Mouse (Mus musculus) neural tube, embryonic 15.5 days (tissue): Measurements from ENCODE around the gene Wwox. TPM values are rescaled to one million over a fixed set of nuclear protein-coding genes. Genes with fewer than 3 reads are reported as not detected.
"Not testable (repeated sequence)": the region's sequence is repeated elsewhere in the genome, so short reads cannot be mapped to it uniquely, and the experiment has no call there.

Source experiments
- ATAC-seq: fragments of 200-750 bp; cut with Nextera tagmentation; 2 replicates; pipeline ENCODE4 v1.8.0; 2017; ENCODE audit warnings: mild to moderate bottlenecking, moderate TSS enrichment, moderate library complexity; ENCODE audit not compliant: low FRiP score
- H3K27ac ChIP-seq: fragments of 300-500 bp; sonication (generic); replicated peaks from 2 replicates; pipeline ENCODE4 v1.5.1; 2015; ENCODE audit warnings: mild to moderate bottlenecking, inconsistent platforms
- H3K27me3 ChIP-seq: fragments of 300-500 bp; sonication (generic); replicated peaks from 2 replicates; pipeline ENCODE4 v1.6.1; 2015; ENCODE audit warnings: inconsistent platforms
- H3K36me3 ChIP-seq: fragments of 300-500 bp; sonication (generic); 2 replicates; pipeline ENCODE4 v1.6.1; 2015; ENCODE audit warnings: inconsistent platforms
- H3K4me1 ChIP-seq: fragments of 300-500 bp; sonication (generic); 2 replicates; pipeline ENCODE4 v1.6.1; 2015; ENCODE audit warnings: inconsistent platforms
- H3K4me2 ChIP-seq: fragments of 300-500 bp; sonication (generic); 2 replicates; pipeline ENCODE4 v1.6.1; 2015; ENCODE audit warnings: inconsistent platforms, mild to moderate bottlenecking, moderate library complexity
- H3K4me3 ChIP-seq: fragments of 300-500 bp; sonication (generic); replicated peaks from 2 replicates; pipeline ENCODE4 v1.5.1; 2015; ENCODE audit warnings: mild to moderate bottlenecking, inconsistent platforms
- H3K9ac ChIP-seq: fragments of 300-500 bp; sonication (generic); replicated peaks from 2 replicates; pipeline ENCODE4 v1.6.1; 2015; ENCODE audit warnings: mild to moderate bottlenecking, inconsistent platforms
- H3K9me3 ChIP-seq: fragments of 300-500 bp; sonication (generic); replicated peaks from 2 replicates; pipeline ENCODE4 v1.6.1; 2016; ENCODE audit warnings: inconsistent platforms
- WGBS: fragments of 180-500 bp; shearing (Covaris S2); methylation state at CpG from one replicate; pipeline ENCODE4 v1.1.7; 2015; ENCODE audit warnings: mixed read lengths; 5-methylcytosine and 5-hydroxymethylcytosine counted together
- polyA plus RNA-seq: library from polyadenylated mRNA; unstranded; fragments of >200 nt; fragmentation: Nextera tagmentation; extraction: Ambion mirVana; gene quantifications from 2 replicates; pipeline ENCODE4 v1.2.1, GENCODE M21; 2015

Gene Wwox
- polyA plus RNA-seq, 1 experiment from 2014 or later = 12.9 TPM

GRCm38 (mm10) chr8:114821543-114821942, 382.1 kb downstream of the Wwox start:
- H3K36me3 ChIP-seq = no peaks in the 10 kb centered on the region
- H3K27me3 ChIP-seq = no peaks in the 10 kb centered on the region
- no peak for ATAC-seq
- no peak overlapping the region for H3K27ac ChIP-seq
- H3K4me3 ChIP-seq = no peak overlapping the region
- no peak overlapping the region for H3K9ac ChIP-seq
- H3K4me2 ChIP-seq = no peak overlapping the region
- WGBS = 82% methylated on average over 8 of the region's 8 CpGs
- 0 out of 2 replicates have a peak, but pooled peaks cover 3% of the 10 kb centered on the region for H3K4me1 ChIP-seq
- H3K9me3 ChIP-seq = no peaks in the 10 kb centered on the region

- no peaks in the 10 kb centered on the region for H3K36me3 ChIP-seq
- H3K4me1 ChIP-seq = 0 out of 2 replicates have a peak, but pooled peaks cover 3% of the 10 kb centered on the region
- 94% methylated on average over 8 of the region's 8 CpGs for WGBS
- no peak overlapping the region for H3K4me3 ChIP-seq
- H3K27ac ChIP-seq = no peak overlapping the region
- H3K4me2 ChIP-seq = no peak overlapping the region
- H3K9me3 ChIP-seq = no peaks in the 10 kb centered on the region
- no peak overlapping the region for H3K9ac ChIP-seq
- ATAC-seq = no peak
- no peaks in the 10 kb centered on the region for H3K27me3 ChIP-seq
These were observed 386.0 kb downstream of the Wwox start for GRCm38 (mm10) chr8:114825460-114825859.

GRCm38 (mm10) chr8:114826991-114827390, 387.5 kb downstream of the Wwox start:
- WGBS = 72% methylated on average over 5 of the region's 5 CpGs
- H3K4me1 ChIP-seq = 0 out of 2 replicates have a peak, but pooled peaks cover 6% of the 10 kb centered on the region
- no peaks in the 10 kb centered on the region for H3K9me3 ChIP-seq
- H3K4me3 ChIP-seq = no peak overlapping the region
- no peak overlapping the region for H3K27ac ChIP-seq
- no peaks in the 10 kb centered on the region for H3K27me3 ChIP-seq
- no peaks in the 10 kb centered on the region for H3K36me3 ChIP-seq
- no peak overlapping the region for H3K4me2 ChIP-seq
- no peak for ATAC-seq
- no peak overlapping the region for H3K9ac ChIP-seq

- 69% methylated on average over 1 of the region's 1 CpGs for WGBS
- H3K27me3 ChIP-seq, H3K9ac ChIP-seq, H3K36me3 ChIP-seq, H3K9me3 ChIP-seq, H3K27ac ChIP-seq, H3K4me2 ChIP-seq, H3K4me3 ChIP-seq, H3K4me1 ChIP-seq, ATAC-seq: not testable (repeated sequence)
These were observed 388.4 kb downstream of the Wwox start for GRCm38 (mm10) chr8:114827810-114828209.

GRCm38 (mm10) chr8:114831595-114831994, 392.1 kb downstream of the Wwox start:
- ATAC-seq = no peak
- Histone ChIP-seq H3K27ac (no peak overlapping the region), H3K9ac (no peak overlapping the region), H3K4me1 (0 out of 2 replicates have a peak, but pooled peaks cover 9% of the 10 kb centered on the region), H3K36me3 (no peaks in the 10 kb centered on the region), H3K27me3 (no peaks in the 10 kb centered on the region), H3K4me2 (no peak overlapping the region), H3K4me3 (no peak overlapping the region), H3K9me3 (no peaks in the 10 kb centered on the region)
- 45% methylated on average over 9 of the region's 9 CpGs for WGBS

- 62% methylated on average over 8 of the region's 8 CpGs for WGBS
- ATAC-seq = no peak
- Histone ChIP-seq H3K27me3 (no peaks in the 10 kb centered on the region), H3K4me2 (no peak overlapping the region), H3K27ac (no peak overlapping the region), H3K9ac (no peak overlapping the region), H3K4me3 (no peak overlapping the region), H3K4me1 (0 out of 2 replicates have a peak, but pooled peaks cover 9% of the 10 kb centered on the region), H3K9me3 (no peaks in the 10 kb centered on the region), H3K36me3 (no peaks in the 10 kb centered on the region)
These were observed 392.9 kb downstream of the Wwox start for GRCm38 (mm10) chr8:114832251-114832774.

- Histone ChIP-seq H3K27ac (no peak overlapping the region), H3K9me3 (no peaks in the 10 kb centered on the region), H3K36me3 (no peaks in the 10 kb centered on the region), H3K27me3 (no peaks in the 10 kb centered on the region), H3K4me1 (0 out of 2 replicates have a peak, but pooled peaks cover 9% of the 10 kb centered on the region), H3K4me2 (no peak overlapping the region), H3K9ac (no peak overlapping the region), H3K4me3 (no peak overlapping the region)
- ATAC-seq = no peak
- 81% methylated on average over 15 of the region's 15 CpGs for WGBS
These were observed 395.3 kb downstream of the Wwox start for GRCm38 (mm10) chr8:114834730-114835129.

GRCm38 (mm10) chr8:114839998-114840397, 400.5 kb downstream of the Wwox start:
- WGBS = 90% methylated on average over 10 of the region's 10 CpGs
- ATAC-seq = no peak
- Histone ChIP-seq H3K4me1 (peaks cover 9% of the 10 kb centered on the region; the same call in 1 of the 2 replicates), H3K27ac (no peak overlapping the region), H3K4me2 (no peak overlapping the region), H3K9ac (no peak overlapping the region), H3K27me3 (no peaks in the 10 kb centered on the region), H3K9me3 (no peaks in the 10 kb centered on the region), H3K36me3 (no peaks in the 10 kb centered on the region), H3K4me3 (no peak overlapping the region)

- no peaks in the 10 kb centered on the region for H3K9me3 ChIP-seq
- 90% methylated on average over 7 of the region's 7 CpGs for WGBS
These were observed 408.2 kb downstream of the Wwox start for GRCm38 (mm10) chr8:114847666-114848065.

GRCm38 (mm10) chr8:114849461-114849860, 410.0 kb downstream of the Wwox start:
- Histone ChIP-seq H3K4me2 (no peak overlapping the region), H3K4me3 (no peak overlapping the region), H3K9me3 (no peaks in the 10 kb centered on the region), H3K27ac (no peak overlapping the region), H3K36me3 (no peaks in the 10 kb centered on the region), H3K9ac (no peak overlapping the region), H3K27me3 (0 out of 2 replicates have a peak, but pooled peaks cover 2% of the 10 kb centered on the region), H3K4me1 (peaks cover 4% of the 10 kb centered on the region; the same call in 1 of the 2 replicates)
- no peak for ATAC-seq
- 75% methylated on average over 9 of the region's 9 CpGs for WGBS

More at GRCm38 (mm10) chr8:114847666-114848065, 408.2 kb downstream of the Wwox start:
- H3K27me3 ChIP-seq = no peaks in the 10 kb centered on the region
- no peak for ATAC-seq
- no peak overlapping the region for H3K9ac ChIP-seq
- H3K4me1 ChIP-seq = peaks cover 11% of the 10 kb centered on the region; the same call in 1 of the 2 replicates
- H3K36me3 ChIP-seq = no peaks in the 10 kb centered on the region
- H3K4me3 ChIP-seq = no peak overlapping the region
- H3K4me2 ChIP-seq = no peak overlapping the region
- no peak overlapping the region for H3K27ac ChIP-seq

GRCm38 (mm10) chr8:114850014-114850870, 410.8 kb downstream of the Wwox start:
- Histone ChIP-seq H3K27me3 (0 out of 2 replicates have a peak, but pooled peaks cover 4% of the 10 kb centered on the region), H3K27ac (no peak overlapping the region), H3K4me1 (0 out of 2 replicates have a peak, but pooled peaks cover 2% of the 10 kb centered on the region), H3K9me3 (no peaks in the 10 kb centered on the region), H3K4me3 (no peak overlapping the region), H3K36me3 (no peaks in the 10 kb centered on the region), H3K4me2 (no peak overlapping the region), H3K9ac (no peak overlapping the region)
- ATAC-seq = no peak
- WGBS = 44% methylated on average over 15 of the region's 15 CpGs

- no peaks in the 10 kb centered on the region for H3K9me3 ChIP-seq
- 93% methylated on average over 4 of the region's 4 CpGs for WGBS
- H3K27ac ChIP-seq = no peak overlapping the region
- H3K4me1 ChIP-seq = peaks cover 6% of the 10 kb centered on the region
- no peak overlapping the region for H3K4me2 ChIP-seq
- no peaks in the 10 kb centered on the region for H3K36me3 ChIP-seq
- H3K27me3 ChIP-seq = 0 out of 2 replicates have a peak, but pooled peaks cover 4% of the 10 kb centered on the region
- no peak for ATAC-seq
- no peak overlapping the region for H3K9ac ChIP-seq
- H3K4me3 ChIP-seq = no peak overlapping the region
These were observed 414.3 kb downstream of the Wwox start for GRCm38 (mm10) chr8:114853765-114854164.
